Mouse (Mus musculus): ENCODE measurements around the gene 2610001J05Rik. TPM values are rescaled to one million over a fixed set of nuclear protein-coding genes. Genes with fewer than 3 reads are reported as not detected.

2610001J05Rik gene
- 130 and 146 TPM in 2 replicates for polyA plus RNA-seq (2015; fragmentation: Nextera tagmentation; extraction: Ambion mirVana)

GRCm38 (mm10) chr6:13870919-13871624 lies at the start of gene 2610001J05Rik:
2610001J05Rik (minus strand) TSS chr6:13871518.
- peak; percentile 99 for ATAC-seq (ENCODE audit: insufficient number of reproducible peaks, low FRiP score, low TSS enrichment, low read depth)
- no peaks in the 10 kb centered on the region for H3K36me3 ChIP-seq
- H3K27me3 ChIP-seq: no peaks in the 10 kb centered on the region
- peaks cover 7% of the 10 kb centered on the region; the same call in 1 of the 2 replicates for H3K4me1 ChIP-seq
- H3K4me2 ChIP-seq: peak within 1 kb of the TSS; percentile 49
- no peaks in the 10 kb centered on the region for H3K9me3 ChIP-seq
- H3K27ac ChIP-seq: peak within 1 kb of the TSS; percentile 88
- H3K4me3 ChIP-seq: peak within 1 kb of the TSS; percentile 55
- under 1% methylated on average over 19 of the region's 19 CpGs for WGBS
- H3K9ac ChIP-seq: peak within 1 kb of the TSS; percentile 46

GRCm38 (mm10) chr6:13909762-13910537 lies 38.6 kb upstream of the 2610001J05Rik start:
- no peak overlapping the region for H3K4me2 ChIP-seq
- H3K27me3 ChIP-seq: no peaks in the 10 kb centered on the region
- no peaks in the 10 kb centered on the region for H3K36me3 ChIP-seq
- no peaks in the 10 kb centered on the region for H3K9me3 ChIP-seq
- H3K27ac ChIP-seq: no peak overlapping the region
- WGBS: 86% methylated on average over 10 of the region's 10 CpGs
- H3K4me3 ChIP-seq: no peak overlapping the region
- no peak overlapping the region for H3K9ac ChIP-seq
- ATAC-seq (ENCODE audit: insufficient number of reproducible peaks, low FRiP score, low TSS enrichment, low read depth): no peak
- no peaks in the 10 kb centered on the region for H3K4me1 ChIP-seq

- Histone ChIP-seq H3K27me3 (no peaks in the 10 kb centered on the region), H3K36me3 (no peaks in the 10 kb centered on the region), H3K4me1 (no peaks in the 10 kb centered on the region), H3K9ac (no peak overlapping the region), H3K9me3 (no peaks in the 10 kb centered on the region), H3K4me3 (no peak overlapping the region), H3K4me2 (no peak overlapping the region), H3K27ac (no peak overlapping the region)
- no peak for ATAC-seq (ENCODE audit: insufficient number of reproducible peaks, low FRiP score, low TSS enrichment, low read depth)
- 82% methylated on average over 5 of the region's 5 CpGs for WGBS
Observed at GRCm38 (mm10) chr6:13902941-13903627, 31.8 kb upstream of the 2610001J05Rik start.

- 82% methylated on average over 3 of the region's 3 CpGs for WGBS
- Histone ChIP-seq H3K9ac (no peak overlapping the region), H3K27ac (no peak overlapping the region), H3K4me1 (no peaks in the 10 kb centered on the region), H3K4me3 (no peak overlapping the region), H3K36me3 (no peaks in the 10 kb centered on the region), H3K9me3 (no peaks in the 10 kb centered on the region), H3K4me2 (no peak overlapping the region), H3K27me3 (no peaks in the 10 kb centered on the region)
- ATAC-seq (ENCODE audit: insufficient number of reproducible peaks, low FRiP score, low TSS enrichment, low read depth): no peak
Observed at GRCm38 (mm10) chr6:13884877-13885592, 13.7 kb upstream of the 2610001J05Rik start.

GRCm38 (mm10) chr6:13882919-13883318 lies 11.6 kb upstream of the 2610001J05Rik start:
- Histone ChIP-seq H3K4me2 (no peak overlapping the region), H3K4me3 (no peak overlapping the region), H3K27me3 (no peaks in the 10 kb centered on the region), H3K4me1 (no peaks in the 10 kb centered on the region), H3K9me3 (no peaks in the 10 kb centered on the region), H3K27ac (no peak overlapping the region), H3K36me3 (no peaks in the 10 kb centered on the region), H3K9ac (no peak overlapping the region)
- no peak for ATAC-seq (ENCODE audit: insufficient number of reproducible peaks, low FRiP score, low TSS enrichment, low read depth)

GRCm38 (mm10) chr6:13873959-13874358 lies 2.6 kb upstream of the 2610001J05Rik start:
- Histone ChIP-seq H3K9me3 (no peaks in the 10 kb centered on the region), H3K36me3 (no peaks in the 10 kb centered on the region), H3K27me3 (no peaks in the 10 kb centered on the region), H3K27ac (no peak overlapping the region), H3K4me1 (peaks cover 7% of the 10 kb centered on the region; the same call in 1 of the 2 replicates), H3K4me3 (no peak overlapping the region), H3K9ac (no peak overlapping the region), H3K4me2 (no peak overlapping the region)
- ATAC-seq (ENCODE audit: insufficient number of reproducible peaks, low FRiP score, low TSS enrichment, low read depth): no peak
- 65% methylated on average over 2 of the region's 2 CpGs for WGBS

GRCm38 (mm10) chr6:13872076-13872475 lies 758 bp upstream of the 2610001J05Rik start:
- ATAC-seq (ENCODE audit: insufficient number of reproducible peaks, low FRiP score, low TSS enrichment, low read depth): no peak
- peaks cover 7% of the 10 kb centered on the region; the same call in 1 of the 2 replicates for H3K4me1 ChIP-seq
- H3K4me3 ChIP-seq: peak overlapping the region; percentile 55; the same call in 1 of the 2 replicates
- H3K4me2 ChIP-seq: peak overlapping the region; percentile 49
- H3K9ac ChIP-seq: no peak overlapping the region
- WGBS: 53% methylated on average over 7 of the region's 7 CpGs
- no peaks in the 10 kb centered on the region for H3K27me3 ChIP-seq
- H3K27ac ChIP-seq: no peak overlapping the region
- no peaks in the 10 kb centered on the region for H3K36me3 ChIP-seq
- no peaks in the 10 kb centered on the region for H3K9me3 ChIP-seq

- Histone ChIP-seq H3K27me3 (no peaks in the 10 kb centered on the region), H3K27ac (peak overlapping the region; percentile 88), H3K9me3 (no peaks in the 10 kb centered on the region), H3K36me3 (no peaks in the 10 kb centered on the region), H3K4me1 (peaks cover 7% of the 10 kb centered on the region; the same call in 1 of the 2 replicates), H3K4me3 (peak overlapping the region; percentile 55), H3K4me2 (peak overlapping the region; percentile 49), H3K9ac (no peak overlapping the region)
- ATAC-seq (ENCODE audit: insufficient number of reproducible peaks, low FRiP score, low TSS enrichment, low read depth): peak; percentile 57; the same call in 1 of the 2 replicates
- 2% methylated on average over 7 of the region's 7 CpGs for WGBS
Observed at GRCm38 (mm10) chr6:13871625-13871958, 274 bp upstream of the 2610001J05Rik start.

GRCm38 (mm10) chr6:13870289-13870741 lies 1.0 kb downstream of the 2610001J05Rik start:
- no peak for ATAC-seq (ENCODE audit: insufficient number of reproducible peaks, low FRiP score, low TSS enrichment, low read depth)
- Histone ChIP-seq H3K4me1 (peaks cover 7% of the 10 kb centered on the region; the same call in 1 of the 2 replicates), H3K27me3 (no peaks in the 10 kb centered on the region), H3K36me3 (no peaks in the 10 kb centered on the region), H3K4me3 (peak overlapping the region; percentile 55), H3K9ac (no peak overlapping the region), H3K9me3 (no peaks in the 10 kb centered on the region), H3K4me2 (peak overlapping the region; percentile 49), H3K27ac (no peak overlapping the region)
- whole genome bisulfite sequencing: 37% methylated on average over 12 of the region's 12 CpGs

- Histone ChIP-seq H3K36me3 (no peaks in the 10 kb centered on the region), H3K4me2 (no peak overlapping the region), H3K4me3 (no peak overlapping the region), H3K9ac (no peak overlapping the region), H3K4me1 (no peaks in the 10 kb centered on the region), H3K27me3 (no peaks in the 10 kb centered on the region), H3K9me3 (no peaks in the 10 kb centered on the region), H3K27ac (no peak overlapping the region)
- no peak for ATAC-seq (ENCODE audit: insufficient number of reproducible peaks, low FRiP score, low TSS enrichment, low read depth)
- WGBS: 89% methylated on average over 1 of the region's 1 CpGs
Observed at GRCm38 (mm10) chr6:13860596-13860995, 10.7 kb downstream of the 2610001J05Rik start.

- ATAC-seq (ENCODE audit: insufficient number of reproducible peaks, low FRiP score, low TSS enrichment, low read depth): no peak
- no peaks in the 10 kb centered on the region for H3K27me3 ChIP-seq
- H3K4me1 ChIP-seq: no peaks in the 10 kb centered on the region
- H3K27ac ChIP-seq: no peak overlapping the region
- H3K4me3 ChIP-seq: no peak overlapping the region
- H3K9me3 ChIP-seq: no peaks in the 10 kb centered on the region
- WGBS: 85% methylated on average over 6 of the region's 6 CpGs
- no peaks in the 10 kb centered on the region for H3K36me3 ChIP-seq
- H3K9ac ChIP-seq: no peak overlapping the region
- H3K4me2 ChIP-seq: no peak overlapping the region
Observed at GRCm38 (mm10) chr6:13859877-13860585, 11.3 kb downstream of the 2610001J05Rik start.
